Mouse (Mus musculus): Measurements from ENCODE around the gene Scg2. TPM values are rescaled to one million over a fixed set of nuclear protein-coding genes. Genes with fewer than 3 reads are reported as not detected.

Scg2 gene
- not detected for polyA plus RNA-seq (2014; fragmentation: Illumina TruSeq; extraction: RNeasy Lipid Tissue Mini Kit (QIAGEN cat#74804); ENCODE audit: low read depth, low replicate concordance)

DNA sequence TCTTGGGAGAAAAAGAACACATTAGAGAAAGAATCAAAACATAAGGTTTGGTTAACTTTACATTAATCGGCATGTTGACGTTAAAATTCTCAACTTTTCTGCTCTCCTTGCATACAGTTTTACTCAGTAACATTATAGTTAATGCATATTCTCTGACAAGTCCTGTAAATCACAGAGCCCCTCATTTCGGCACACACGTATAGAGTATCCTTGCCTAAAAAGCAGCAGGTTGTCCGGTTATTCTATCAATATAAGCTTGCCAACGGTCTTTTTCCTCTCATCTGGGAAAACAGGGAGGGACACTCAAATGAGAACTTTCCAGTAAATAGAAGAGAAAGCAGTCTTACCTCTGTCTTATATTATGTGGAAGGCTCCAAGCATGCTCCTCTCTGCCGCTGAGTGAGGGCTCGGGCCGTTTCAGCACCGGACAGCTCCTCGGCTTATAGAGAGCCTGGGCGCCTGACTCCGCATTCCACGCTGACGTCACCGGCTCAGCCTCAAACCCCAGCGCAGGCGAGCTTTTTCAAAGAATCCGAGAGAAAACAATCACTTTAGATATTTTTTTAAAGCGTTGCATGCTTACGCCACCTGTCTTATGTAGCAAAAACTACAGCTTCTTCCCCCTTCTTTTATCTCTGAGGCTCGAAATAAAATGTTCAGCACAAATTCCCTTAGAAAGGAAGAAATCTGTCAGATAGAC is at the start of gene Scg2:
Gene Scg2, minus strand, starts transcription at position 512 of the 700 bp plus-strand sequence.

Other genes starting within 250 kb of the Scg2 start
- gene Ap1s3, start 231.9 kb upstream of the Scg2 start, polyA plus RNA-seq (2014; fragmentation: Illumina TruSeq; extraction: RNeasy Lipid Tissue Mini Kit (QIAGEN cat#74804); ENCODE audit: low read depth, low replicate concordance), result 31.9 TPM

All from kidney, adult 10 weeks (tissue).